Mouse (Mus musculus): ENCODE results near the gene Metrn.

Metrn gene

DNA sequence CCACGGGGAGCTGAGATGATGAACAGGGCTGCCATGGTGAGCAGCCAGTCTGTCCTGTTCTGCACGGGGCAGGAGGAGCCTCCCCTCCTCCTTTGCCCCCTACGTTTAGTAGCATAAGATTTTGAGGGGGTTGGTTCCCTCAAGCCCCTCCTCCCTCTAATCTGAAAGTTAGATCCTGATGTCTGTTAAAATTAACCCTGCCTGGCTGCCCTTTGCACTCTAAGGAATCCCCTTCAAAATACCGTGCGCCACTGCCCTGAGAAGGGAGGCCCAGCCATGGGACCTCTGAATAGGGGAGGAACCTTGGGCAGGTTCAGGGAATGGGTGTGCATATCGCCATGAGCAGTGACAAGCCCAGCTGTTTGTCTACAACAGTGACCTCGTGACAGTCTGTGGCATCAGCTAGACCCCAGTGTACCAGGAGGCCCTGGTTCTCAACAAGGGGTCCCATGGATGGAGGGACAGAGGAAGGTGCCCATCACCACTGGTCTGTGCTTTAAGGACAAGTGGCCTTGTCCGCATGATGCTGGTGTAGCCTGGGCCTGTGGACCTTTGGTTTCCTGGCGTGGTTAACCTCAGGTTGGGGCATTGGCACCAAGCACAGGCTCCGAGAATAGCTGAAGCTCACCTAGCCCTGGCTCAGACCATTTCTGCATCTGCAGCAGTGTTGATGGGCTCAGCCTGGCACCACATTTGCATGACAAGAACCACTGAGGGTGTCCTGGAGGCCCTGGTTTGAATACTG, 21.4 kb downstream of the Metrn start:
- DNase-seq (ENCODE audit: low spot score in 2 of 2): no peak

DNA sequence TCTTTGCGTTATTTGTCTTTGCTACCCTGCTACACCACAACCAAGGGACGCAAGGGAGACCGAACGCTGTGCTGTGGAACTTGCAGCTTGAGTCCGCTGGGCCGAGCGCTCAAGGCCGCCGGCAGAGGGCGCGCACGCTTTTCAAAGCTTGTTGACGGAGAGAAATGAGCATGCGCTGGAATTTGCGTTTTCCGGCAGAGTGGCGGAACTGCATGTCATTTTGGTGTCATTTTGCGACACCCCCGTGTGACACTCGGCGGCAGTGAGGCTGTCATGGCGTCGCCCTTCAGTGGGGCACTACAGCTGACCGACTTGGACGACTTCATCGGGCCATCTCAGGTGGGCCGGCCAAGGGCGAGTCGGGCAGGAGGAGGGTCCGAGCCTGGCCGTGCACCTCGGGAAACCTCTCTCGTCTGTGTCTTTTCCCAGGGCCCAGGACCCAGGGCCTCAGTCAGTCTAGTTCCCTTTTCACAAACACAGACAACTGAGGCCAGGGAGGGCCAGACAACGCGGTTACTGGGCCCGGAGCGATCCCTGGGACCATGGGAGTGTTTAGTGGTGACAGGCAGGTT, 23.3 kb downstream of the Metrn start, which contains the start of gene Narfl:
Gene Narfl (plus strand): TSS at position 228 of the 572 bp plus-strand sequence.
- DNase-seq (ENCODE audit: low spot score in 2 of 2): peak; percentile 90 to 96

DNA sequence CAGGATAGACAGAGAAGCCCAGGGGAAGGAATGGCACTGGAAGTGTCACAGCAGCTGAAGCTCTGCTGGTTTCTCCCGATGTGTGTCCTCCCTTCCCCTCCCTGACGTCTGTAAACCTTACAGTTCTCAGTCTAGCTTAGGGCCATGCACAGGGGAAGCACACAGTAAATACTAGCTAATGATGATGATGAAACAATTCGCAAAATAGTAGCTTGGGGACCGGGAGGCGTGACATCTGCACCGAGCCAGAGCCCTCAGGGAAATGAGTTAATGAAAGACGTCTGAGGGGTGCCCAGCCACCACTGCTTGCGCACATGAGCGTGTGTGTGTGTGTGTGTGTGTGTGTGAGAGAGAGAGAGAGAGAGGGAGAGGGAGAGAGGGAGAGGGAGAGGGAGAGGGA, 27.6 kb downstream of the Metrn start:
- DNase-seq (ENCODE audit: low spot score in 2 of 2): no peak

DNA sequence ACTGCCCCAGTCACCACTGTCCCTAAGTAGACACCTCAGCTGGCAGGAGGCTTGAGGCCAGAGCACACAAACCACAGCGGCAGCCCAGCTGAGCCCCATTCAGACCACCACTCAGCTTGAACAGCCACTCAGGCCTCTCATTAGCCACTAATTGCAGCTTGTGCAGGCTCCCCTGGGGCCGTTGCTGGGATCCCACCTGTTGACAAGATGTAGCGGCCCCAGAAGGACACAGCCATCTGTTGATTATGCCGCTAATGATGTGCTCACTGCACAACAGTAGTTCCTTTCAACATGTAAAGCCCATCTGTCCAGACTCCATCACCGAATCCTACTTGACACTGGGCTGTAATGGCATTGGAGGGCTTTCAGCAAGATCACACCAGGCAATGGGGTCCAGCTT, 31.1 kb downstream of the Metrn start:
- DNase-seq (ENCODE audit: low spot score in 2 of 2): no peak

DNA sequence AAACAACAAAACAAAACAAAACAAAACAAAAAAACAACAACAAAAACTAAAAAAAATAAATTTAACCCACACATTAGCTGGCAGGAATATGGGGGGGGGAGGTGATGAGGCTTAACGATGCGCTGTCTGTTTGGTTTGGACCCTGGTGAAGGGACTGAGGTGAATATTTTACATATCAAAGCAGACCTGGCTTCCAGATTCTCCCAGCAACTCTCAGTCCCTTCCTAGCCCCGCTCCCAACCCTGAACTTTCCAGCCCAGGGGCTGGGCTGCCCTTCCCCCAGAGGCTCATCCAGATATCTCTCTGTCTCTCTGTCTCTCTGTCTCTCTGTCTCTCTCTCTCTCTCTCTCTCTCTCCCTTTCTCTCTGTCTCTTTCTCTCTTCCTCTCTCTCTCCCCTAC, 34.3 kb downstream of the Metrn start:
- no peak for DNase-seq (ENCODE audit: low spot score in 2 of 2)

DNA sequence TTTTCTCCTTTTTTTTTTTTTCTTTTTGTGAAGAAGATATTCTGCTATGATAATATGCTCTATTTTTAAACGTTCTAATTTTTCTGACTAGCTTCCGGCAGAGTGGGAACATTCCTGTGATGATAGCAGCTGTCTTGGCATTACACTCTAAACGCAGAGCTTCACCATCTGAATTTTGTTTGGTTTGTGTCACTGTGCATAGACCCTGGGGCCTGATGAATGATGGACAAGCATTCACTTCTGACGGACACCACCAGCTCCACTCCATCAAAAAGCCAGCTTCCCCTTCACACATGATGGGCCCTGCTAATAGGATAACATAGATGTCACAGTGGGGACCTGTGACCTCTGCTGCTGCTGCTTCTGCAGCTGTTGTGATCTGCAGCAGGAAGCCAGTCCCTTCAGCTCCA, 35.4 kb downstream of the Metrn start:
- DNase-seq (ENCODE audit: low spot score in 2 of 2): no peak

DNA sequence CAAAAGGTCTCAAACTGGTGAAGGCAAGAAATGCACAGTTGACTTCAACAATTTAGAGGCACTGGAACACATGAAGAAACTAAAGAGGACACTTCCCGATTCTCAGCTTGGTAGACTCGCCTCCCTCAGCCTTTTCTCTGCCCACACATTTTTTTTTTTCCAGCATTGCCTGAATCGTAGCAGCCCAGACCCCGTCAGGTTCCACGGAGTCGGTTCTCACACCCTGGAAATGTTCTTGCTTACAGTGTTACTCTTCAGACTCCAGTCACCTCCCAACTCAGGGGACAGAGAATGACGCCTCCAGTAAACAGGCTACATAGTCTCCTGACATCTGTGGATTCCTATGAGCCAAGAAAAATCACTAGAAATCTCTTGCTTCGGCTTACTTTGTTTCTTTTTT, 36.8 kb downstream of the Metrn start:
- DNase-seq (ENCODE audit: low spot score in 2 of 2): no peak

DNA sequence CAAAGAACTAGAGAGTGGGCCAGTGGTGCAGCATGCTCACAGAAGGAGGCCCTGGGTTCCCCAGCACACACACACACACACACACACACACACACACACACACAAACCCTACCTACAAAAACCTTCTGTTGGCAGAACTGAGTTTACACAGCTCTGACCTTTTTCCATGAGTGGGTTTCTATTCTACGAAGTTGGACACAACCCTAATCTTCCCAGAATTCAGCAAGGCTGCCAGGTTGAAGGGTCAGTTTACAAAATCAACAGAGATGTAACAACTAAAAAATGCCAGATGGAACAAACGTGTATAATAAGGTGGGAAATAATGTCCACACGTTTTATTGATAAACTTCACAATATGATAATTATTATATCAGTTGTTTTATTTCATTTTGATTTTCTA, 39.2 kb downstream of the Metrn start:
- DNase-seq (ENCODE audit: low spot score in 2 of 2): no peak

DNA sequence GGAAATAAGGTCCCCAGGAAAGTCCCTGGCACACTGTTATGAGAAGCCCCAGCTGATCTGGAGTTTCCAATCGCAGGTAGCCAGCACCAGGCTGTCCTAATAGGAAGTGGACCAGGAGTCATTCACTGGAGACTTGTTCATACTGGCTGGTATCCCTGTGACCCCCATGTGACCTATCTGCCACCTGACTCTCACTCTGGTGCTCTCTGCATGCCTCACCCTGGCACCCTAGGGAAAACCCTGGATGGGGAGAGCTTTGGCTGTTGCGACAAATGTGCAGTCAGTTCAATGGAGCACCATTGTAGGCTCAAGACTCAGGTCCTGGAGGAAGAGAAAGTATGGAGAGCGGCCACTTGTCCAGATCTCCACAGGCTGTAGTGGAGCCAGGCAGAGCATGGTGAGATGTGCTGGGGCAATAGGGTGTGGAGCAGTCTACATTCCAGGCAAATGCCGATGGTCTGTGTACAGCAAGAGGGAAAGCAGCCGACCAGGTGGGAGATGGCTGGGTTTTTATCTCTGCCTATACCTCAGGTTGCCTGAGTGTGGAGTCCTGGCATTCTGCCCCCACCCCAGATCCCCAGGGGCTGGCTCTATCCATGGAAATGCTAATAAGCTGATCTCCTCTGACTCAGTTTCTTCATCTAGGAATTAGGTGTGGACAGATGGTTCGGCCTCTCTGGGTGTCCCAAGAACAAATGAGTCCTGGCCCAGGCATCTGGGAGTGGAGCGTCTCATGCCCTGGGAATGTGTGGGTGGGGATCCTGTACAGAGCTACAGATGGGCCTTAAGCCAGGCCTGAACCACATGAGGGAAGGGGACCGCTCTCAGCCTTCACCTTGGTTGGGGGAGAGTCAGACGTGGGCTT, 40.3 kb downstream of the Metrn start:
- no peak for DNase-seq (ENCODE audit: low spot score in 2 of 2)

DNA sequence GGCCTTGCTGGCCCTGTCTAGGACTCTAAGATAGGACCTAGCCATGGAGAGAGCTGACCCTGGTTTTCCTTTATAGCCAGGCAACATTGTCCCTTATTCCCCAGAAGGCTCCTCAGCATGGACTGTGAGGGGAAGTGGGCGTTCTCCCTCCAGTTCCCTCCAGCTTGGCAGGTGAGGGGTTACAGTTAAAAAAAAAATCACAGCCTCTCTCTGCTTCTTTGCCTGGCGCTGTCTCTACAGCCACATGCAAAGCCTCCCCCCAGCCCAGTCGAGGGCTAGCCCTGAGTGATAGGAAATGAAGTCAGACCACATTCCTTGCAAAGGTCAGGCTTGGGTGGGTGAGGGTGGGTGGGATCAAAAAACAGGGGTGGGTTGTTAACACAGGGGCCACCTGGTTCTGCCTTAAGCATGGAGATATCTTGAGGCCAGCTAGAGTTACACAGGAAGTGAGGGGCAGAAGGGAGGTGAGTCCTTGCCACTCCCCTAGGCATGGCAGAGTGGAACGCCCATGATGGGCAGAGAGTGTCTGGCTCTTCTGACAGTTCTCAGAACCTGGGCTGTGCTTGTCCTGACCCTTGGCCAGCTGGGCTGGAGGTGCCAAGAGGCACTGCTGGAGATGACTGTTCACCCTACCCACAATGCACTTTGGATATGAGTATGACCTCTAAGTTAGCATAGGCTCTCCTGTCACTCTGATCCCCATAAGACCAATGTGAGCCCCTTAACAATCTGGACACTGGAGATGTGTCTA, 41.1 kb downstream of the Metrn start:
- no peak for DNase-seq (ENCODE audit: low spot score in 2 of 2)

DNA sequence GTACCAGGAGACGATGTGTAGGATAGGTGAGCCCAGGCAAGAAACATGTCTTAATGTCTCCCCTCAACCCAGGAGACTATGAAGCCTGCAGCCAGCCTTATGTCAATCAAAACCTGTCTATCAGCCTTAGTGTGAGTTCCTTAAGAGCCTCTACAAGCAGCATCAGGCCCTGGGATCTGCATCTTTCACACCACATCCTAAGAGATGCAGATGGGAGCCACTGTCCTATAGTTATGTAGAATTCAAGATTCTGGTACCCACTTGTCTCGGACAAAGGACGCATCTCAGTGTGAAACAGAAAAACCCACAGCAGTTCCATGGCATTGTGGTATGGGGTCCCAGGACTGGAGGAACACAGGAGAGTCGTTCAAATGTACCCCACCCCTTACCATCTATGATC, 41.9 kb downstream of the Metrn start:
- DNase-seq (ENCODE audit: low spot score in 2 of 2): no peak

DNA sequence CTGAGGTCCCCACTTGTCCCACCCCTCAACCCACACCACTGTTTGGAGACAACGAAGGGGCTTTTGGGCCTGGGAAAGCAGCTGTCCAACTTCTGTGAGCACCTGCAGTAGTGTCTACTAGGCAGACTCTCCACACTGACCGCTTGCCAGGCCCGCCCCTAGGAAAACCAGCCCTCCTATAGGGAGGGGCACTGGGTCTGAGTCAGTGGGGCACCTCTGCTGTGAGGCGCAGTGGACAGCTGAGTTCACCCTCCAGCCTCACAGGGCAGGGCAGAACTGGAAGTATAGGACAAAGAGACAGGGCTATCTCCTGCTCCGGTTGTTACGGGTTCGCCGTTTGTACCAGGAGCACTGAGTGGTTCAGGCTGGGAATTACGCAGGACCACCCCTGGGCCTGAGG, 42.7 kb downstream of the Metrn start, which contains the start of gene Msln:
Gene Msln (minus strand): TSS at position 138 of the 400 bp plus-strand sequence.
- DNase-seq (ENCODE audit: low spot score in 2 of 2): no peak

DNA sequence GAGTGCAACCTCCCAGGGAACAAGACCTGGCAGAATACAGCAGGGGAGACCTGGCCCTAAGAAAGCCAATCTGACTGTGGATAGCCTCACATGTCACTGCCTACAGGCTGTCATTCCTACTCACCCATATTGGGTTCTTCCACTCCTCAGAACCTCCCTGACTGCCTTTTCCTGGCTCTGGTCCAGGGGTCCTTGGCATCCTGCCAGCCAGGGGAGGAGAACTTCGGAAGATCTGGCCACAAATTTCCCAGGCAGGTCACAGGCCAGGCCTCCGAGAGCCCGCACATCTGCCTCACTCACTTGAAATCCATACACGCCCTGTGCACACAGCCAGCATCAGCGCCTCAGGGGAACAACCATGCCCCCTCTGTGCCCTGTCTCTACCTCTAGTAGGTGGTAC, 45.5 kb downstream of the Metrn start:
- no peak for DNase-seq (ENCODE audit: low spot score in 2 of 2)

DNA sequence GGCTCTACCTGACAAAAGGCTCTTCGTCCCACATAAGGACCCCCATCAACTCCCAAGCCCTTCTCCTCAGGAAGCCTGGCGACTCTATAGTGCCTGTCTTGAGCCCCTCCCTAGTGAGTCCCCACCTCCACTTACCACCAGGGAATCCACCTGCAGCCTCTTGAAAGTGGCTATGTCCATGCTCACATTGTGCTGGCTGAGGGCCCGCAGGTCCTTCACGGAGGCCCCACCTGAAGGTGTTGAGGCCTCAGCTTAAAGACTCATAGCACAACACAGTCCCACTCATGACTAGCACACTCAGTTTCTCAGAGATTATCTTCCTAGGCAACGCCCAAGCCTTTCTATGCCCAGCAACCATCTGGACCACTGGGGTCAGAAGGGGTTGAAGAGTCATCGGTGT, 47.6 kb downstream of the Metrn start:
- no peak for DNase-seq (ENCODE audit: low spot score in 2 of 2)

DNA sequence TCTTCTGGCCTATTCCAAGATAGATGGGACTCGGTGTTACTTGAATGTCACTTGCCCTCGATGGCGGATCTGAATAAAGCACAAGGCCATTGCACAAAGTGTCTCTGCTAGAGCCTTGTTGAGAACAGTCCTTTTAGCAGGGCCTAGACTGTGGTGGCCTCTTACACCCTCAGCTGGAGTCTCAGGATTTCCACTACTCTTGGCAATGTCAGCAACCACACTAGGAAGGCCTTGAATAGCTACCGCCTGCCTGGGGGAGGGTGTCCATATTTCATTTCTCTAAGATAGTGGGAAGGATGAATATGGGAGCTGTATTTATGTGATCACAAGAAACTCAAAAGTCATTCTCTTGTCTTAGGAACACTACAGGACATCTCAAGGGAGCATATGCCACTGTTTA, 48.7 kb downstream of the Metrn start:
- no peak for DNase-seq (ENCODE audit: low spot score in 2 of 2)

DNA sequence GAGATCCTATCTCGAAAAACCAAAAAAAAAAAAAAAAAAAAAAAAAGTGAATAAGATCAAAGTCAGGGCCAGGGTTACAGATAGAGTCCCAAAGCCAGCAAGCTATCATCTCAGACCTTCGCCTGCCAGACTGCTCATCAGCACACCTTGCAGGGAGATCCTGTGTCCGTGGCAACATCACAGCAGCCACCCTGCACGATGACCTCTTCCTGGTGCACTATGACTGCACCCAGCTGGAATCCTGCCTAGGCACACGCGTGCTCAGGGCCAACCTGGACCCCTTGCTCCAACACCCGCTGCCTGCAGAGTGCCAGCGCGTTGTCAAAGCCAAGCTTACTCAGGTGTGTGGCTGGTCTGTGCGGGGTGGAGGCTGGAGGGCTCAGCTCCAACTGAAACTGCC, 52.6 kb downstream of the Metrn start:
- DNase-seq (ENCODE audit: low spot score in 2 of 2): no peak

DNA sequence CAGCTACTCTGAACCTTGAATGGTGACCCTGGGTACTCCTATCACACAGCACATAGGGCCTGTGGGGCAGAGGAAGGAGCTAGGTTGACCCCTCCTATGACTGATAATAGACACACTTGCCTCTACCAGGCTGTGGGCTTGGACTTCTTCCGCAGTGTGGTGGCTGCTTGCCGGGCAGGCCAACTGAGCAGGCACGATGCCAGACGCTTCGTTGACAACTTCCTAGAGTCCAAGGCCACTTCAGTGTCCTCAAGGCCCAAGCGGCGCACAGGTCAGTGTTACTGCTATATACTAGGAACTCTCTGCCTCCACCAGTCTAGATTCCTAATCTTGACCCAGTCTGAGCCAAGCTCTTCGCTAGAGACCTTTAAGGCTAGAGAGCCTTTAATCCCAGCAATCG, 53.1 kb downstream of the Metrn start:
- DNase-seq (ENCODE audit: low spot score in 2 of 2): no peak
